Mouse (Mus musculus) limb, embryonic 15.5 days (tissue): ENCODE results near the gene Chrnb1. TPM values are rescaled to one million over a fixed set of nuclear protein-coding genes. Genes with fewer than 3 reads are reported as not detected.

Source experiments
- ATAC-seq: fragments of 200-750 bp; cut with Nextera tagmentation; 2 replicates; pipeline ENCODE4 v1.8.0; 2017; ENCODE audit warnings: low read depth, moderate TSS enrichment; ENCODE audit not compliant: insufficient number of reproducible peaks, low FRiP score, low TSS enrichment
- H3K27ac ChIP-seq: fragments of 300-500 bp; sonication (generic); 2 replicates; pipeline ENCODE4 v1.5.1; 2015; ENCODE audit warnings: moderate library complexity, mild to moderate bottlenecking, inconsistent platforms
- H3K27me3 ChIP-seq: fragments of 300-500 bp; sonication (generic); 2 replicates; pipeline ENCODE4 v1.6.1; 2015; ENCODE audit warnings: inconsistent platforms
- H3K36me3 ChIP-seq: fragments of 300-500 bp; sonication (generic); 2 replicates; pipeline ENCODE4 v1.6.1; 2015; ENCODE audit warnings: inconsistent platforms
- H3K4me1 ChIP-seq: fragments of 300-500 bp; sonication (generic); 2 replicates; pipeline ENCODE4 v1.6.1; 2015; ENCODE audit warnings: inconsistent platforms
- H3K4me2 ChIP-seq: fragments of 300-500 bp; sonication (generic); 2 replicates; pipeline ENCODE4 v1.6.1; 2015; ENCODE audit warnings: mild to moderate bottlenecking, inconsistent platforms
- H3K4me3 ChIP-seq: fragments of 300-500 bp; sonication (generic); 2 replicates; pipeline ENCODE4 v1.5.1; 2015; ENCODE audit warnings: mild to moderate bottlenecking, inconsistent platforms
- H3K9ac ChIP-seq: fragments of 300-500 bp; sonication (generic); 2 replicates; pipeline ENCODE4 v1.6.1; 2015; ENCODE audit warnings: inconsistent platforms
- H3K9me3 ChIP-seq: fragments of 300-500 bp; sonication (generic); 2 replicates; pipeline ENCODE4 v1.6.1; 2016; ENCODE audit warnings: inconsistent platforms
- WGBS: fragments of 180-500 bp; shearing (Covaris S2); methylation state at CpG from one replicate; pipeline ENCODE4 v1.1.7; 2015; 5-methylcytosine and 5-hydroxymethylcytosine counted together
- polyA plus RNA-seq: library from polyadenylated mRNA; unstranded; fragments of >200 nt; fragmentation: Nextera tagmentation; extraction: Ambion mirVana; gene quantifications from 2 replicates; pipeline ENCODE4 v1.2.1, GENCODE M21; 2015

The Chrnb1 gene
- polyA plus RNA-seq, 1 experiment from 2014 or later, result 18.6 TPM

GRCm38 (mm10) chr11:69803786-69804651 lies 8.3 kb upstream of the Chrnb1 start:
- Histone ChIP-seq H3K4me2 (peak overlapping the region; percentile 97), H3K36me3 (no peaks in the 10 kb centered on the region), H3K9ac (peak overlapping the region; percentile 40), H3K27me3 (peaks cover 56% of the 10 kb centered on the region), H3K9me3 (no peaks in the 10 kb centered on the region), H3K4me3 (peak overlapping the region; percentile 60), H3K27ac (peak overlapping the region; percentile 35; the same call in 1 of the 2 replicates), H3K4me1 (peaks cover 62% of the 10 kb centered on the region)
- peak; percentile 43; the same call in 1 of the 2 replicates for ATAC-seq
- 2% methylated on average over 58 of the region's 60 CpGs for WGBS

- ATAC-seq, result 0 out of 2 replicates have a peak, but pooled peaks have one; percentile 0
- H3K4me1 ChIP-seq, result peaks cover 62% of the 10 kb centered on the region
- H3K9ac ChIP-seq, result peak overlapping the region; percentile 40; the same call in 1 of the 2 replicates
- H3K4me2 ChIP-seq, result peak overlapping the region; percentile 97
- H3K27ac ChIP-seq, result peak overlapping the region; percentile 35; the same call in 1 of the 2 replicates
- WGBS, result 4% methylated on average over 12 of the region's 12 CpGs
- H3K9me3 ChIP-seq, result no peaks in the 10 kb centered on the region
- peaks cover 58% of the 10 kb centered on the region for H3K27me3 ChIP-seq
- H3K36me3 ChIP-seq, result 0 out of 2 replicates have a peak, but pooled peaks cover 2% of the 10 kb centered on the region
- peak overlapping the region; percentile 60 for H3K4me3 ChIP-seq
Measured at GRCm38 (mm10) chr11:69803328-69803727, 7.6 kb upstream of the Chrnb1 start.

GRCm38 (mm10) chr11:69802648-69803105 lies 6.9 kb upstream of the Chrnb1 start:
- peak overlapping the region; percentile 97 for H3K4me2 ChIP-seq
- WGBS, result under 1% methylated on average over 33 of the region's 33 CpGs
- peak overlapping the region; percentile 40 for H3K9ac ChIP-seq
- peaks cover 62% of the 10 kb centered on the region for H3K4me1 ChIP-seq
- H3K4me3 ChIP-seq, result peak overlapping the region; percentile 60
- peaks cover 64% of the 10 kb centered on the region for H3K27me3 ChIP-seq
- peak overlapping the region; percentile 59; the same call in 1 of the 2 replicates for H3K27ac ChIP-seq
- no peaks in the 10 kb centered on the region for H3K9me3 ChIP-seq
- peak; percentile 26; the same call in 1 of the 2 replicates for ATAC-seq
- H3K36me3 ChIP-seq, result 0 out of 2 replicates have a peak, but pooled peaks cover 6% of the 10 kb centered on the region

- ATAC-seq, result no peak
- Histone ChIP-seq H3K4me1 (peaks cover 62% of the 10 kb centered on the region), H3K4me3 (peak within 1 kb of the TSS; percentile 60)
Measured at GRCm38 (mm10) chr11:69801379-69801977, 5.7 kb upstream of the Chrnb1 start, which contains the start of gene Fgf11. TSS of gene Fgf11 (minus strand) at chr11:69801857.

GRCm38 (mm10) chr11:69800392-69801197 lies 4.9 kb upstream of the Chrnb1 start:
- ATAC-seq, result peak; percentile 32; the same call in 1 of the 2 replicates
- H3K9ac ChIP-seq, result peak overlapping the region; percentile 43
- H3K4me3 ChIP-seq, result peak overlapping the region; percentile 60
- H3K4me2 ChIP-seq, result peak overlapping the region; percentile 97
- peaks cover 67% of the 10 kb centered on the region for H3K4me1 ChIP-seq
- H3K27me3 ChIP-seq, result peaks cover 58% of the 10 kb centered on the region
- H3K36me3 ChIP-seq, result 0 out of 2 replicates have a peak, but pooled peaks cover 8% of the 10 kb centered on the region
- H3K27ac ChIP-seq, result peak overlapping the region; percentile 68
- 1% methylated on average over 36 of the region's 36 CpGs for WGBS
- no peaks in the 10 kb centered on the region for H3K9me3 ChIP-seq

More at GRCm38 (mm10) chr11:69801379-69801977, 5.7 kb upstream of the Chrnb1 start, which contains the start of gene Fgf11:
- H3K9ac ChIP-seq, result peak within 1 kb of the TSS; percentile 43
- peak within 1 kb of the TSS; percentile 68 for H3K27ac ChIP-seq
- WGBS, result under 1% methylated on average over 33 of the region's 33 CpGs
- no peaks in the 10 kb centered on the region for H3K9me3 ChIP-seq
- H3K4me2 ChIP-seq, result peak within 1 kb of the TSS; percentile 97
- 0 out of 2 replicates have a peak, but pooled peaks cover 8% of the 10 kb centered on the region for H3K36me3 ChIP-seq
- H3K27me3 ChIP-seq, result peaks cover 60% of the 10 kb centered on the region

GRCm38 (mm10) chr11:69800138-69800391 lies 4.3 kb upstream of the Chrnb1 start:
- H3K9ac ChIP-seq, result peak overlapping the region; percentile 43; the same call in 1 of the 2 replicates
- 0 out of 2 replicates have a peak, but pooled peaks cover 8% of the 10 kb centered on the region for H3K36me3 ChIP-seq
- peaks cover 53% of the 10 kb centered on the region for H3K27me3 ChIP-seq
- H3K9me3 ChIP-seq, result no peaks in the 10 kb centered on the region
- H3K4me1 ChIP-seq, result peaks cover 70% of the 10 kb centered on the region
- peak overlapping the region; percentile 97 for H3K4me2 ChIP-seq
- peak overlapping the region; percentile 68; the same call in 1 of the 2 replicates for H3K27ac ChIP-seq
- 1% methylated on average over 11 of the region's 11 CpGs for WGBS
- ATAC-seq, result no peak
- H3K4me3 ChIP-seq, result peak overlapping the region; percentile 60

GRCm38 (mm10) chr11:69799394-69800137 lies 3.8 kb upstream of the Chrnb1 start:
- 24% methylated on average over 12 of the region's 12 CpGs for whole genome bisulfite sequencing
- Histone ChIP-seq H3K4me1 (peaks cover 67% of the 10 kb centered on the region), H3K4me2 (peak overlapping the region; percentile 97), H3K9me3 (no peaks in the 10 kb centered on the region), H3K36me3 (0 out of 2 replicates have a peak, but pooled peaks cover 8% of the 10 kb centered on the region), H3K27me3 (peaks cover 48% of the 10 kb centered on the region), H3K4me3 (peak overlapping the region; percentile 60), H3K27ac (peak overlapping the region; percentile 68), H3K9ac (no peak overlapping the region)
- ATAC-seq, result no peak

GRCm38 (mm10) chr11:69797924-69798323 lies 2.2 kb upstream of the Chrnb1 start:
- Histone ChIP-seq H3K9ac (no peak overlapping the region), H3K4me1 (peaks cover 51% of the 10 kb centered on the region), H3K36me3 (0 out of 2 replicates have a peak, but pooled peaks cover 8% of the 10 kb centered on the region), H3K27me3 (peaks cover 40% of the 10 kb centered on the region), H3K4me3 (no peak overlapping the region), H3K27ac (no peak overlapping the region), H3K9me3 (no peaks in the 10 kb centered on the region), H3K4me2 (no peak overlapping the region)
- ATAC-seq, result no peak
- 70% methylated on average over 7 of the region's 7 CpGs for WGBS

GRCm38 (mm10) chr11:69795983-69796435 lies 266 bp upstream of the Chrnb1 start:
- Histone ChIP-seq H3K4me2 (peak overlapping the region; percentile 91), H3K27ac (no peak overlapping the region)
- WGBS, result 3% methylated on average over 13 of the region's 13 CpGs

GRCm38 (mm10) chr11:69793429-69793828 lies 2.3 kb downstream of the Chrnb1 start:
- WGBS, result 59% methylated on average over 5 of the region's 5 CpGs
- no peak overlapping the region for H3K9ac ChIP-seq
- H3K27me3 ChIP-seq, result peaks cover 18% of the 10 kb centered on the region
- no peaks in the 10 kb centered on the region for H3K9me3 ChIP-seq
- no peak for ATAC-seq
- H3K4me1 ChIP-seq, result peaks cover 11% of the 10 kb centered on the region
- no peak overlapping the region for H3K4me2 ChIP-seq
- H3K27ac ChIP-seq, result no peak overlapping the region
- H3K36me3 ChIP-seq, result 0 out of 2 replicates have a peak, but pooled peaks cover 8% of the 10 kb centered on the region
- H3K4me3 ChIP-seq, result no peak overlapping the region

More at GRCm38 (mm10) chr11:69795983-69796435, 266 bp upstream of the Chrnb1 start:
- H3K4me3 ChIP-seq, result peak overlapping the region; percentile 42
- 0 out of 2 replicates have a peak, but pooled peaks cover 8% of the 10 kb centered on the region for H3K36me3 ChIP-seq
- H3K9ac ChIP-seq, result peak overlapping the region; percentile 33; the same call in 1 of the 2 replicates
- H3K27me3 ChIP-seq, result peaks cover 28% of the 10 kb centered on the region
- no peaks in the 10 kb centered on the region for H3K9me3 ChIP-seq
- peaks cover 31% of the 10 kb centered on the region for H3K4me1 ChIP-seq
- ATAC-seq, result no peak; the same call in 1 of the 2 replicates
